Comparison of ENCODE assay signal across 9 mouse cellular contexts in the genomic region with DNA sequence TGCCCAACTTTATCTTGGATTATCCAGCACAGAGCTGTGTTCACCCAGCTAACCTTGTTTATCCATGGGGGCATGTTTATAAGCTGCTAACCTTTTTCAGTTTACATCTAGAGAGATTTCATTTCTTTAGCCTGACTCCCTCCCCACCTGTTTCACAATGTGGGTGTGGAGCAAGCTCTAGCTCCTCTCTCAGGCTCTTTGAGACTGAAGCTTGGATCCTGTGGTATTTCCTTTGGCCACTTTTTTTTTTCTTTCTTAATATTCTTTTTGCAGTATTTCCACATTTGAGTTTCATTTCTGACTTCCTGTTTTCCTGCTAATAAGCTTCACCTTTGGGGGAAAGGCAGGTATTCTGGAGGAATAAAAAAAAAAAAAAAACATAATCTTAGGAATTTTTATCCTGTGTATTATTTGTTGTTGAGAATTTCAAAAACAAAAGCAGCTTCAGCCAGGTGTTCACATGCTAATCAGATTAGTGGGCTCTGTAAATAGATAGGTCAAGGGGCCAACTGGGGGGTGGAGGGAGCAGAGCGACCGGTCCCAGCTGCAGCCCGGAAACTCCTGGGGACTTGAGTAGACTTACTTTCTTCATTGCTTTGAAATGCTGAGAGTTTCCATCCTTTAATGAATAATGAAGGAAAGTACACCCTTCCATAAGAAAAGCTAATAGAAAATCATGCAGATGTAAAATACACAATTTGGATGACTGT. TPM values are rescaled to one million over a fixed set of nuclear protein-coding genes. Genes with fewer than 3 reads are reported as not detected.
DNase-seq lines count a peak whose midpoint lies in the region; ATAC-seq lines count a peak whose summit lies in the region.
"Had no signal": no experiment of that assay in that cellular context is flagged by ENCODE, and none has a peak within 500 bp of the region (broad histone marks: within the 10 kb centered on the region; RNA-seq: fewer than 3 reads in every experiment).

No protein-coding gene starts in this region.

- ATAC-seq in embryonic facial prominence, embryonic 12.5 days (ENCODE audit: insufficient number of reproducible peaks, insufficient read depth, low FRiP score, low TSS enrichment): no peak
- ATAC-seq in neural tube, embryonic 11.5 days (ENCODE audit: insufficient read depth, low FRiP score, low TSS enrichment): no peak
- ATAC-seq in megakaryocyte, adult 5-6 weeks (ENCODE audit: poor library complexity, severe bottlenecking): no peak

- no peak for DNase-seq in embryonic facial prominence, embryonic 10.5 days (ENCODE audit: low spot score)
- DNase-seq in neural tube, embryonic 11.5 days (ENCODE audit: low spot score): no peak
- no peak for DNase-seq in neural tube, embryonic 10.5 days (ENCODE audit: extremely low spot score, low spot score)
- peak; percentile 42 for DNase-seq in lung, postnatal 36 days
- DNase-seq in layer of hippocampus, postnatal 36 days: no peak
- no peak for DNase-seq in urinary bladder, postnatal 4 days (ENCODE audit: low spot score in 2 of 2)
- DNase-seq: layer of hippocampus, adult 9-11 months had no signal

- 0 out of 2 replicates have a peak, but pooled peaks cover 5% of the 10 kb centered on the region for H3K27me3 ChIP-seq in embryonic facial prominence, embryonic 12.5 days
- H3K27me3 ChIP-seq in embryonic facial prominence, embryonic 10.5 days (replicated peaks; ENCODE audit: low read depth, poor library complexity, severe bottlenecking): peaks cover 30% of the 10 kb centered on the region
- 0 out of 2 replicates have a peak, but pooled peaks cover 5% of the 10 kb centered on the region for H3K27me3 ChIP-seq in neural tube, embryonic 11.5 days (ENCODE audit: control insufficient read depth, insufficient read depth, low read length)

- 16% methylated on average over 3 of the region's 3 CpGs for WGBS in embryonic facial prominence, embryonic 12.5 days
- WGBS in embryonic facial prominence, embryonic 10.5 days: 4% methylated on average over 3 of the region's 3 CpGs
- WGBS in neural tube, embryonic 11.5 days: 13% methylated on average over 3 of the region's 3 CpGs

- H3K4me1 ChIP-seq in embryonic facial prominence, embryonic 12.5 days: 0 out of 2 replicates have a peak, but pooled peaks cover 4% of the 10 kb centered on the region
- H3K4me1 ChIP-seq in embryonic facial prominence, embryonic 10.5 days: peaks cover 23% of the 10 kb centered on the region
- peaks cover 2% of the 10 kb centered on the region; the same call in 1 of the 2 replicates for H3K4me1 ChIP-seq in neural tube, embryonic 11.5 days (ENCODE audit: control insufficient read depth, insufficient read depth, low read length)

- H3K4me2 ChIP-seq in embryonic facial prominence, embryonic 12.5 days (replicated peaks): peak overlapping the region; percentile 80; the same call in 1 of the 2 replicates
- H3K4me2 ChIP-seq in neural tube, embryonic 11.5 days (ENCODE audit: low read depth): peak overlapping the region; percentile 29; the same call in 1 of the 2 replicates

- no peak overlapping the region for H3K4me3 ChIP-seq in embryonic facial prominence, embryonic 12.5 days
- H3K4me3 ChIP-seq in embryonic facial prominence, embryonic 10.5 days: no peak overlapping the region
- no peak overlapping the region for H3K4me3 ChIP-seq in neural tube, embryonic 11.5 days (ENCODE audit: low read depth, low read length)

- no peaks in the 10 kb centered on the region for H3K36me3 ChIP-seq in embryonic facial prominence, embryonic 12.5 days
- H3K36me3 ChIP-seq in embryonic facial prominence, embryonic 10.5 days (replicated peaks): 0 out of 2 replicates have a peak, but pooled peaks cover 3% of the 10 kb centered on the region
- no peaks in the 10 kb centered on the region for H3K36me3 ChIP-seq in neural tube, embryonic 11.5 days (ENCODE audit: control insufficient read depth, insufficient read depth, low read length)

- H3K9me3 ChIP-seq in embryonic facial prominence, embryonic 12.5 days: no peaks in the 10 kb centered on the region
- H3K9me3 ChIP-seq in embryonic facial prominence, embryonic 10.5 days: no peaks in the 10 kb centered on the region
- no peaks in the 10 kb centered on the region for H3K9me3 ChIP-seq in neural tube, embryonic 11.5 days (ENCODE audit: control insufficient read depth, low read length)

- H3K27ac ChIP-seq in embryonic facial prominence, embryonic 12.5 days: no peak overlapping the region
- no peak overlapping the region for H3K27ac ChIP-seq in embryonic facial prominence, embryonic 10.5 days (replicated peaks)
- no peak overlapping the region for H3K27ac ChIP-seq in neural tube, embryonic 11.5 days (ENCODE audit: low read depth, low read length)

- no peak overlapping the region for H3K9ac ChIP-seq in embryonic facial prominence, embryonic 12.5 days
- no peak overlapping the region for H3K9ac ChIP-seq in neural tube, embryonic 11.5 days (ENCODE audit: low read length)

RNA-seq across cellular contexts. Expression of a gene that starts 3.5 kb away (rescaled TPM):
- polyA plus RNA-seq in embryonic facial prominence, embryonic 12.5 days (2016; fragmentation: Nextera tagmentation; extraction: Ambion mirVana): 12.5 and 12.9 TPM in 2 replicates
- polyA plus RNA-seq in embryonic facial prominence, embryonic 10.5 days (2016; fragmentation: Nextera tagmentation; extraction: Ambion mirVana): 6.9 and 8.2 TPM in 2 replicates
- 11.4 and 12.5 TPM in 2 replicates for polyA plus RNA-seq in neural tube, embryonic 11.5 days (2014; fragmentation: Nextera tagmentation; extraction: Ambion mirVana)
- total RNA-seq in megakaryocyte, adult 5-6 weeks (2015): not detected in 2 replicates
- 0.07 TPM in 1 of 2 replicates, not detected in the other for total RNA-seq in megakaryocyte, adult 5-6 weeks (2017)
- 10 to 100 TPM; 52.9 to 58.6 TPM for total RNA-seq in layer of hippocampus, postnatal 36 days (2021)
